Mouse (Mus musculus) 416B (cell line): ENCODE measurements around the gene Six2.

ENCODE experiments used
- DNase-seq: peaks from one replicate; pipeline ENCODE4 v3.0.0; 2011; ENCODE audit warnings: low read depth

The Six2 gene

GRCm38 (mm10) chr17:85661521-85661920, 26.6 kb downstream of the Six2 start:
- no peak for DNase-seq

GRCm38 (mm10) chr17:85660016-85660415, 28.1 kb downstream of the Six2 start:
- no peak for DNase-seq

- DNase-seq: no peak
Observed at GRCm38 (mm10) chr17:85645718-85646665, 42.1 kb downstream of the Six2 start.

- DNase-seq: no peak
Observed at GRCm38 (mm10) chr17:85645312-85645711, 42.8 kb downstream of the Six2 start.

GRCm38 (mm10) chr17:85637876-85638275, 50.2 kb downstream of the Six2 start:
- no peak for DNase-seq
